Mouse (Mus musculus): ENCODE results near the gene Olfr1382. TPM values are rescaled to one million over a fixed set of nuclear protein-coding genes. Genes with fewer than 3 reads are reported as not detected.
"Not testable (repeated sequence)": the region's sequence is repeated elsewhere in the genome, so short reads cannot be mapped to it uniquely, and the experiment has no call there.

Olfr1382 gene
- total RNA-seq (2022): not detected

DNA sequence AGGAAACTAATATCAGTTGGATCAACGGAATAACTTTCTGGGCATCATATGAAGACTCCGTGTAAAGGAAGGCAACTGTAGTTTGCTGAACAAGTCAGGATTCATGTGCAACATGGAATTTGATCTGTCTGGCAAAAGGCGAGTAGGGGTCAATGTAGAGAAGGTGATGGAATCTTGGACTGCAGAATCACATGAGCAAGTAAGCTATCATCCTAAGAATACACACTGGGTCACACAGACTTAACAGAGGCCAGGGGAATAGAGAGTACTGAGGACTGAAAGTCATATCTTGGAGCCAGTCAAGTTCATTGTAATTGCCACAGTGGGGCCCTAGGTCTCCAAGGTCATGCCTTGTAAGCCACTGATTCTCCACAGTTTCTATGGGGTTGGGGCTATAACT is at the start of gene Olfr1382:
Gene Olfr1382, plus strand, starts transcription at position 301 of the 400 bp plus-strand sequence.
- no peak for DNase-seq (ENCODE audit: low spot score)

DNA sequence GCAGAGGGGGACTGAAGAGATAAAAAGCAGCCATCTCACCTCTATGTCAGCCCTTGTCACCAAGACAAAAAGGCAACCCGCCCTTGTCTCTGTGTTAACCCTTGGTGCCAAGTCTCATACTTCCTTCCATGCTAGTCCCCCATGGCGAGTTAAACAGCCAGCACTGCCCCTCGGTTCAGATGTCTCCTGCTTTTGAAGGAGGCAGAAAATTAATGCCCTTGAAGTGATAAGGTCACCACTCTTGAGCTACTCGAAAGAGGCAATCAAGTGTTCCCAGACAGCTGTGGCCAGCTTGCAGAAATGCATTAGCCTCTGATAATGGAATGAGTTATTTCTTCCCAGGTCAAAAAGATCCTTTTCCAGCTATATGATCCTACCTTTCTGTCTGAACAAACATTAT is 42.1 kb upstream of the Olfr1382 start:
- no peak for DNase-seq (ENCODE audit: low spot score)

DNA sequence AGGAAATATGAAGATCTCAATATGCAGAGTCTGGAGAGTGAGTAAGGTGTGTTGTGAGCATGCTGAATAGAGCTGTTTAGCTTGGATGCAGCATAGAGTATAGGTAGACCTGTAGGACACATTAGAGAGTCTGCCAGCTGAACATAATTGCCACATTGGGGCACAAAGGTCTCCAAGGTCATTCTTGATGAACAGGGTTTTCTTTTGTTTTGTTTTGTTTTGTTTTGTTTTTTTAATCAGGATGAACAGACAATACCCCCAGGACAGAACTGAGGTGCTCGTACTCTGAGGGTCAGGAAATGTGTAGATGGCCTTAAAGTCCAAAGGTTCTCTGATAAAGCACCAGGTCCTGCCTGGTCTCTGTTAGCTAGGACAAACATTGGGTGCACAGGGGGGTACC is 39.3 kb upstream of the Olfr1382 start, which contains the start of gene Olfr1385:
Gene Olfr1385, plus strand, starts transcription at position 301 of the 400 bp plus-strand sequence.
- not testable (repeated sequence) for DNase-seq (ENCODE audit: low spot score)

GRCm38 (mm10) chr11:49518086-49518485 is 10.0 kb upstream of the Olfr1382 start:
- no peak for DNase-seq (ENCODE audit: low spot score)

DNA sequence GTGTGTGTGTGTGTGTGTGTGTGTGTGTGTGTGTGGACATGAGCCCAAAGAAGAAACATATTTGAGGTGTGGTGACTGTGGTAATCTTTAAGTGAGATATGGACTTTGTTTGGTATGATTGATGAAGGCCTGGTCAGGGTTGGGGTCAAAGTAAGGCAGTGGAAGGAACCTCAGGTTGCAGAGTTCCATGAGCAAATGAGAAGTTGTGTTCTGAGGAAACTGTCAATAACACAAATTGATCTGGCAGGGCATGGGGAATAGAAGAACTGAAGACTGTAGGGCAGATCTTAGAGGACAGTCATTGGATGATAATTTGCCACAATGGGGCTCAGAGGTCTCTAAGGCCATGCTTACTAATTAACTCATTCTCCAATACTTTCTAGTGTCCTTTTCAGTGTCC is 8.7 kb upstream of the Olfr1382 start, which contains the start of gene Olfr1383:
Gene Olfr1383, plus strand, starts transcription at position 301 of the 400 bp plus-strand sequence.
- no peak for DNase-seq (ENCODE audit: low spot score)

DNA sequence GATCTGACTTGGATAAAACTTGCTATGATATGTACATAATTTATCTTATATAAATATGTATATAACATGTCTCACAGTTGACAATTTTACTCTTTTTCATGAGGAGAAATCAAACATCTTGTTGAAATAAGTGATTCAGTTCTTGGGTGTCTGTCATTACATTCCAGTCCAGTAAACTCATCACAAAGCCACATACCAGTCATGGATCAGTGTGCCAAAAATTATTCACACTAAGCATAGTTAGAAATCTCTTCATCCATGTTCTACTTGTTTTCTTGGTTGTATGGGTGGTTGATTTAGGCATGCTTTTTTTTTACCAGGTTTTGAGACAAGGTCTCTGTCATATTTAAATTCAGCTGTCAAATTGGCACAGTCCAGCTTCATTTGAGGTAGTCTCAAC is 4.7 kb downstream of the Olfr1382 start:
- no peak for DNase-seq (ENCODE audit: low spot score)

GRCm38 (mm10) chr11:49536631-49537030 is 8.6 kb downstream of the Olfr1382 start:
- not testable (repeated sequence) for DNase-seq (ENCODE audit: low spot score)

DNA sequence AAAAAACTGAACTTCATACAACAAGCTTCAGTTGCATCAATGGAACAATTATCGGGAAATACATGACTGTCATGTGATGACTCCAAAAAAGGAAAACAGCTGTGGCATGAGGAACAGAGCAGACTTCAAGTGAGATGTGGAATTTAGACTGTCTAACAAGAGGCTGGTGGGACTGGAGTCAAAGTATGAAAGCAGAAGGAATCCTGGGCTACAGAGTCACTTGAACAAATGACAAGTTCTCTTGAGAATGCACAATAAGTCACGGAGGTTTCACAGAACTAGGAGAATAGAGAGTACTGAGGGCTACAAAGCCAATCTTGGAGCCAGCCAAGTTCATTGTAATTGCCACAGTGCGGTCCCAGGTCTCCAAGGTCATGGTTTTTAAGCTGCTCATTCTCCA is 15.1 kb downstream of the Olfr1382 start, which contains the start of gene Olfr1381:
Gene Olfr1381, plus strand, starts transcription at position 301 of the 400 bp plus-strand sequence.
- not testable (repeated sequence) for DNase-seq (ENCODE audit: low spot score)

DNA sequence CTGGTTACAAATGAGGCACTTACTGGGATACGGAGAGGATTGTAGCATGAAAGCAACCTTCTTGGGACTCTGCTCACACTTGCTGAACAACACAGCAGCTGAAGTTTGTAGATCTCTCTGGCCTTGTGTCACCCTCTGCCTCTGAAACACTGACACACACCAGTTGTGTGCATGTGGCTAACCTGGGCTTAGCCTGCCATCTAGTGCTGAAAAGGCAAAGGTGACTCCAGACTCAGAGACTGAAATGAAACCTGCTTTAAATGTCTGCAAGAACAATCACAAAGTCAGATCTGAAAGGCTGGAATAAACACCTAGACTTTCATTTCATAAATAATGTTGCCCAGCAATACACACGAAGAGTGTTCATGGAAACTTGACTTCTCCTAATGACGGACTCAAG is 26.0 kb downstream of the Olfr1382 start:
- not testable (repeated sequence) for DNase-seq (ENCODE audit: low spot score)

DNA sequence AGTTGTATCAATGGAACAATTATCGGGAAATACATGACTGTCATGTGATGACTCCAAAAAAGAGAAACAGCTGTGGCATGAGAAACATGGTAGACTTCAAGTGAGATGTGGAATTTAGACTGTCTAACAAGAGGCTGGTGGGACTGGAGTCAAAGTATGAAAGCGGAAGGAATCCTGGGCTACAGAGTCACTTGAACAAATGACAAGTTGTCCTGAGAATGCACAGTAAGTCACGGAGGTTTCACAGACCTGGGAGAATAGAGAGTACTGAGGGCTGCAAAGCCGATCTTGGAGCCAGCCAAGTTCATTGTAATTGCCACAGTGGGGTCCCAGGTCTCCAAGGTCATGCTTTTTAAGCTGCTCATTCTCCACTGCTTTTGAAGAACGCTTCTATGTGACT is 28.5 kb downstream of the Olfr1382 start, which contains the start of gene Olfr1380:
Gene Olfr1380, plus strand, starts transcription at position 301 of the 400 bp plus-strand sequence.
- not testable (repeated sequence) for DNase-seq (ENCODE audit: low spot score)

GRCm38 (mm10) chr11:49575054-49575453 is 47.0 kb downstream of the Olfr1382 start:
- DNase-seq (ENCODE audit: low spot score): not testable (repeated sequence)

- not testable (repeated sequence) for DNase-seq (ENCODE audit: low spot score)
These were observed 52.4 kb downstream of the Olfr1382 start for GRCm38 (mm10) chr11:49580452-49580851.

Other genes starting within 250 kb of the Olfr1382 start
- under 1 TPM; 0.41 to 0.50 (median 0.43) TPM for gene Olfr1393, start 249.9 kb upstream of the Olfr1382 start, total RNA-seq (2022)
- not detected for gene Olfr1392, start 243.0 kb upstream of the Olfr1382 start, total RNA-seq (2022)
- gene Olfr10, start 223.5 kb upstream of the Olfr1382 start, total RNA-seq (2022): not detected
- gene Olfr1391, start 205.5 kb upstream of the Olfr1382 start, total RNA-seq (2022): not detected
- gene Olfr1390, start 193.1 kb upstream of the Olfr1382 start, total RNA-seq (2022): not detected
- not detected for gene Olfr1389, start 105.2 kb upstream of the Olfr1382 start, total RNA-seq (2022)
- gene Olfr1388, start 91.6 kb upstream of the Olfr1382 start, total RNA-seq (2022): under 1 TPM in 3 of 4 experiments, not detected in 1; 0.12 to 0.26 (median 0.16) TPM
- gene Olfr1387, start 72.9 kb upstream of the Olfr1382 start, total RNA-seq (2022): under 1 TPM in 2 of 4 experiments, not detected in 2; 0.11 to 0.19 TPM
- gene Olfr1386, start 63.2 kb upstream of the Olfr1382 start, total RNA-seq (2022): under 1 TPM in 1 of 4 experiments, not detected in 3; 0.12 TPM
- not detected for gene Olfr1385, start 39.2 kb upstream of the Olfr1382 start, total RNA-seq (2022)
- gene Olfr1384, start 21.5 kb upstream of the Olfr1382 start, total RNA-seq (2022): under 1 TPM in 1 of 4 experiments, not detected in 3; 0.37 TPM
- gene Olfr1383, start 8.6 kb upstream of the Olfr1382 start, total RNA-seq (2022): under 1 TPM; 0.53 to 0.79 (median 0.71) TPM
- gene Olfr1381, start 15.2 kb downstream of the Olfr1382 start, total RNA-seq (2022): not detected
- not detected for gene Olfr1380, start 28.6 kb downstream of the Olfr1382 start, total RNA-seq (2022)
- 10 to 100 TPM; 11.8 to 12.4 (median 12.2) TPM for gene Flt4, start 81.0 kb downstream of the Olfr1382 start, total RNA-seq (2022)
- 1 to 10 TPM in 2 of 4 experiments, under 1 TPM in 1, not detected in 1; 0.72 to 2.7 (median 1.4) TPM for gene Scgb3a1, start 135.4 kb downstream of the Olfr1382 start, total RNA-seq (2022)
- gene Cnot6, start 184.5 kb downstream of the Olfr1382 start, total RNA-seq (2022): 10 to 100 TPM; 18.1 to 21.6 (median 20.2) TPM